Mouse (Mus musculus): Measurements from ENCODE around the gene Fam19a5. TPM values are rescaled to one million over a fixed set of nuclear protein-coding genes. Genes with fewer than 3 reads are reported as not detected.

Gene Fam19a5
- polyA plus RNA-seq, 1 experiment from 2014 or later: 5.9 TPM

- H3K36me3 ChIP-seq (ENCODE audit: insufficient read depth, low read length): no peaks in the 10 kb centered on the region
- no peak overlapping the region for H3K9ac ChIP-seq (ENCODE audit: low read depth, low read length)
- DNase-seq (ENCODE audit: low spot score) (no peak), ATAC-seq (replicated peaks; ENCODE audit: low FRiP score, low read depth) (no peak)
- H3K4me3 ChIP-seq (replicated peaks; ENCODE audit: low read depth, low read length): no peak overlapping the region
- H3K4me1 ChIP-seq (replicated peaks; ENCODE audit: insufficient read depth, low read length): no peaks in the 10 kb centered on the region
- no peaks in the 10 kb centered on the region for H3K27me3 ChIP-seq (ENCODE audit: insufficient read depth, low read length)
- H3K4me2 ChIP-seq (ENCODE audit: low read length): no peak overlapping the region
- H3K27ac ChIP-seq: no peak overlapping the region
- no peaks in the 10 kb centered on the region for H3K9me3 ChIP-seq (replicated peaks; ENCODE audit: low read length)
- TF ChIP-seq CTCF (IDR thresholded peaks at IDR 0.05; ENCODE audit: low read depth): no peak
- 75% methylated on average over 20 of the region's 20 CpGs for WGBS
These were observed 182.6 kb downstream of the Fam19a5 start for GRCm38 (mm10) chr15:87726657-87727236.

DNA sequence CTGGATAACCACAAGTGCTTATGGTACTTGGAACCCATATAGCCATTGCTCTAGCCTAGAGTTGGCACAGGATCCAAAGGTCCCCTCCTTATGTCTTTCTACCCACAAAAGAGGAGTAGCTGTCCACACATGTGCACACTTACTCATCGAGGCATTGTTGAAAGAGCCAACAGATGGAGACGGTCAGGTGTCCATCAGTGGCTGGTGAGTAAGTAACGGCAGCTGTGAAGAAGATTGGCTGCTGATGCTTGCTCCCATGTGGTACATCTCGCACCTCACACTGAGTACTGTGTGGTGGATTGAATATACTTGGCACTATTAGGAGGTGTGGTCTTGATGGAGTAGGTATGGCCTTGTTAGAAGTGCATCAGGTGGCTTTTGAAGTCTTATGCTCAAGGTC lies 192.2 kb downstream of the Fam19a5 start:
- no peaks in the 10 kb centered on the region for H3K4me1 ChIP-seq (replicated peaks; ENCODE audit: insufficient read depth, low read length)
- H3K4me3 ChIP-seq (replicated peaks; ENCODE audit: low read depth, low read length): no peak overlapping the region
- H3K4me2 ChIP-seq (ENCODE audit: low read length): no peak overlapping the region
- no peak for DNase-seq (ENCODE audit: low spot score)
- no peak for ATAC-seq (replicated peaks; ENCODE audit: low FRiP score, low read depth)
- no peak overlapping the region for H3K9ac ChIP-seq (ENCODE audit: low read depth, low read length)
- TF ChIP-seq CTCF (IDR thresholded peaks at IDR 0.05; ENCODE audit: low read depth): no peak
- no peaks in the 10 kb centered on the region for H3K9me3 ChIP-seq (replicated peaks; ENCODE audit: low read length)
- no peaks in the 10 kb centered on the region for H3K36me3 ChIP-seq (ENCODE audit: insufficient read depth, low read length)
- 87% methylated on average over 4 of the region's 4 CpGs for WGBS
- H3K27ac ChIP-seq: no peak overlapping the region
- no peaks in the 10 kb centered on the region for H3K27me3 ChIP-seq (ENCODE audit: insufficient read depth, low read length)

DNA sequence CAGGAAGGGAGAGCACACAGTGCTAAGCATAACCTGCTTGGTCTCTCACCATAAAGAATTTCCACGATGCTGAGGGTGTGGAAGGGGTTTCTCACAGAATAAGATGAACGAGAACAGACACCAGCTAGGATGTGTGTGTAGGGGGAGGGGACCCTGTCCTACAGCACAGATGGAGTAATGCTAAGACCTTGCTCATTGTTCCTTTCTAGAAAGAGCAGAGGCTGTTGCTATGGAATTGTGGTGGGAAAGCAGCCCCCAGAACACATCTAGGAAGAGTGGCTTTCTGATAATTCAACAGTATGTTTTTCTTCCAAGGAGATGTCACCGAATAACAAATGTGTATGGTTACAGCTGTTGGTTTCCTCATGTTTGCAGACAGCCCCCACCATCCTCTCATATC lies 211.4 kb downstream of the Fam19a5 start:
- H3K4me1 ChIP-seq (replicated peaks; ENCODE audit: insufficient read depth, low read length): no peaks in the 10 kb centered on the region
- H3K27me3 ChIP-seq (ENCODE audit: insufficient read depth, low read length): no peaks in the 10 kb centered on the region
- TF ChIP-seq CTCF (IDR thresholded peaks at IDR 0.05; ENCODE audit: low read depth): no peak
- WGBS: 83% methylated on average over 3 of the region's 3 CpGs
- H3K27ac ChIP-seq: no peak overlapping the region
- H3K4me2 ChIP-seq (ENCODE audit: low read length): no peak overlapping the region
- no peak for ATAC-seq (replicated peaks; ENCODE audit: low FRiP score, low read depth)
- no peaks in the 10 kb centered on the region for H3K9me3 ChIP-seq (replicated peaks; ENCODE audit: low read length)
- H3K36me3 ChIP-seq (ENCODE audit: insufficient read depth, low read length): no peaks in the 10 kb centered on the region
- no peak overlapping the region for H3K9ac ChIP-seq (ENCODE audit: low read depth, low read length)
- DNase-seq (ENCODE audit: low spot score): no peak
- no peak overlapping the region for H3K4me3 ChIP-seq (replicated peaks; ENCODE audit: low read depth, low read length)

DNA sequence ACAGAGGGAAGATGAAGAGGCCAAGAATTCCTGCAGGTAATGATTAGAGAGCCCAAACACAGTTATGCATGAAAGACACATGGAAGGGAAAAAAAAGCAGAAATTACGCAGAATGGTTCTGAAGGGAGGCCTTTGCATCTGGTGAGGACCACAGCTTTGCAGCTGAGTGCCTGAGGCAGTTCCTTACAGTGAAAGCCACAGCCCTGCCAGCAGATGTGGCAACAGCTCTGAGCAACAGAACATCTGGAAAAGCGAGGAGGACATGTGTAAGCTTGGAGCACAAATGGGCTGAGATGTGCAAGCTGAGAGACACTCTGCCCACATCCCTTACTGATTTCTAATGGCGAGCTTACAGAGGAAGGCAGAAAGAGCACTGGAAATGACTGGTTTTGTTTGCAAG lies 221.8 kb downstream of the Fam19a5 start:
- TF ChIP-seq CTCF (IDR thresholded peaks at IDR 0.05; ENCODE audit: low read depth): no peak
- Histone ChIP-seq H3K4me2 (ENCODE audit: low read length) (no peak overlapping the region), H3K27ac (no peak overlapping the region), H3K4me1 (replicated peaks; ENCODE audit: insufficient read depth, low read length) (no peaks in the 10 kb centered on the region), H3K9me3 (replicated peaks; ENCODE audit: low read length) (no peaks in the 10 kb centered on the region), H3K9ac (ENCODE audit: low read depth, low read length) (no peak overlapping the region), H3K27me3 (ENCODE audit: insufficient read depth, low read length) (no peaks in the 10 kb centered on the region), H3K36me3 (ENCODE audit: insufficient read depth, low read length) (no peaks in the 10 kb centered on the region), H3K4me3 (replicated peaks; ENCODE audit: low read depth, low read length) (no peak overlapping the region)
- 89% methylated on average over 3 of the region's 3 CpGs for WGBS
- no peak for DNase-seq (ENCODE audit: low spot score)
- ATAC-seq (replicated peaks; ENCODE audit: low FRiP score, low read depth): no peak

DNA sequence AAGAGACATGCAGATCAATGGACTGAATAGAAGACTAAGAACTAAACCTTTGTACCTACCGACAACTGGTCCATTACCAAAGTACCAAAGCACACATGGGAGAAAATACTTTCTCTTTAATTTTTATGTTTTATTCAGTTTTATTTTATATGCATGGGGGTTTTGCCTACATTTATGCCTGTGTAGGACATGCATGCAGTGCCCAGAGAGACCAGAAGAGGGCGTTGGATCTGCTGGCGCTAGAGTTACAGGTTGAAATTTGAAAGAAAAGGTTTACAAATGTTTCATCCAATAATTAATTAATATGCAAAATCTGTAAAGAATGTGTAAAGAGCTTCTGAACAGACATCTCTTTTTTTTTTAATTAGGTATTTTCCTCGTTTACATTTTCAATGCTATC lies 229.9 kb downstream of the Fam19a5 start:
- TF ChIP-seq CTCF (IDR thresholded peaks at IDR 0.05; ENCODE audit: low read depth): peak; percentile 17; the same call in 1 of the 2 replicates
- DNase-seq (ENCODE audit: low spot score): no peak
- 66% methylated on average over 4 of the region's 4 CpGs for WGBS

DNA sequence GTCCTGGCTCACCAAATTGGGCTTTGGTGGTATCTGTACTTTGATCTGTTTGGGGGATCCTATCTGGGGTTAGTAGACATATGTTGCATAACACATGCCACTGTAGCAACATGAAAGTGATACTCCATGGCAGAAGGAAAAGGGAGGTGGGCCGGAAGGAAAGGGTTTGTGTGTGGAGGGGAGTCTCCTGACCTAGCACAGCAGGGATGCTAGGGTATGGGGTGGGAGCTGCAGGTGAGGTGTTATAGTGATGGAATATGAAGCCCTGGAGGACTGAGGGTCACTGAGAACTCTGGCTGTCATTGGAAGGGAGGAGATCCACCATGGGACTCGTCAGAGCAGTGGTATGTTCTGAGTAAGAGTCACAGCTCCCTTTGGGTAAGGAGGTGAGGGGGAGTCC lies 239.2 kb downstream of the Fam19a5 start:
- H3K4me2 ChIP-seq (ENCODE audit: low read length): no peak overlapping the region
- no peaks in the 10 kb centered on the region for H3K27me3 ChIP-seq (ENCODE audit: insufficient read depth, low read length)
- H3K4me3 ChIP-seq (replicated peaks; ENCODE audit: low read depth, low read length): no peak overlapping the region
- DNase-seq (ENCODE audit: low spot score) (no peak), ATAC-seq (replicated peaks; ENCODE audit: low FRiP score, low read depth) (no peak)
- no peak overlapping the region for H3K9ac ChIP-seq (ENCODE audit: low read depth, low read length)
- no peak for TF ChIP-seq CTCF (IDR thresholded peaks at IDR 0.05; ENCODE audit: low read depth)
- no peaks in the 10 kb centered on the region for H3K36me3 ChIP-seq (ENCODE audit: insufficient read depth, low read length)
- no peaks in the 10 kb centered on the region for H3K9me3 ChIP-seq (replicated peaks; ENCODE audit: low read length)
- no peak overlapping the region for H3K27ac ChIP-seq
- no peaks in the 10 kb centered on the region for H3K4me1 ChIP-seq (replicated peaks; ENCODE audit: insufficient read depth, low read length)
- 64% methylated on average over 2 of the region's 2 CpGs for WGBS

More for the DNA sequence above, 229.9 kb downstream of the Fam19a5 start:
- H3K36me3 ChIP-seq (ENCODE audit: insufficient read depth, low read length): no peaks in the 10 kb centered on the region
- H3K27ac ChIP-seq: no peak overlapping the region
- H3K9ac ChIP-seq (ENCODE audit: low read depth, low read length): no peak overlapping the region
- ATAC-seq (replicated peaks; ENCODE audit: low FRiP score, low read depth): no peak
- H3K27me3 ChIP-seq (ENCODE audit: insufficient read depth, low read length): no peaks in the 10 kb centered on the region
- no peak overlapping the region for H3K4me2 ChIP-seq (ENCODE audit: low read length)
- H3K9me3 ChIP-seq (replicated peaks; ENCODE audit: low read length): no peaks in the 10 kb centered on the region
- H3K4me3 ChIP-seq (replicated peaks; ENCODE audit: low read depth, low read length): no peak overlapping the region
- H3K4me1 ChIP-seq (replicated peaks; ENCODE audit: insufficient read depth, low read length): no peaks in the 10 kb centered on the region

- no peak for TF ChIP-seq CTCF (IDR thresholded peaks at IDR 0.05; ENCODE audit: low read depth)
- H3K27me3 ChIP-seq (ENCODE audit: insufficient read depth, low read length): no peaks in the 10 kb centered on the region
- H3K4me1 ChIP-seq (replicated peaks; ENCODE audit: insufficient read depth, low read length): no peaks in the 10 kb centered on the region
- H3K4me2 ChIP-seq (ENCODE audit: low read length): no peak overlapping the region
- no peak for DNase-seq (ENCODE audit: low spot score)
- H3K4me3 ChIP-seq (replicated peaks; ENCODE audit: low read depth, low read length): no peak overlapping the region
- H3K9me3 ChIP-seq (replicated peaks; ENCODE audit: low read length): no peaks in the 10 kb centered on the region
- no peak for ATAC-seq (replicated peaks; ENCODE audit: low FRiP score, low read depth)
- H3K36me3 ChIP-seq (ENCODE audit: insufficient read depth, low read length): no peaks in the 10 kb centered on the region
- 70% methylated on average over 4 of the region's 4 CpGs for WGBS
- no peak overlapping the region for H3K9ac ChIP-seq (ENCODE audit: low read depth, low read length)
- H3K27ac ChIP-seq: no peak overlapping the region
These were observed 245.6 kb downstream of the Fam19a5 start for GRCm38 (mm10) chr15:87789671-87790070.

Data from kidney, postnatal 0 days (tissue).